Mouse (Mus musculus) embryo, embryonic 11 days (tissue): ENCODE results near the gene Thbd.
A peak's percentile ranks its signal among the peaks of the same experiment; 100 is the strongest.

Source experiments
- DNase-seq: peaks from one replicate; pipeline ENCODE4 v3.0.0-alpha.2; 2015

Thbd gene

GRCm38 (mm10) chr2:148381076-148381475 is 26.9 kb downstream of the Thbd start:
- DNase-seq, result no peak

- no peak for DNase-seq
These were observed 28.0 kb downstream of the Thbd start for GRCm38 (mm10) chr2:148379899-148380413.

GRCm38 (mm10) chr2:148378817-148379342 is 29.1 kb downstream of the Thbd start:
- DNase-seq, result no peak

GRCm38 (mm10) chr2:148375326-148376150 is 32.5 kb downstream of the Thbd start:
- peak; percentile 60 for DNase-seq

- DNase-seq, result no peak
These were observed 34.4 kb downstream of the Thbd start for GRCm38 (mm10) chr2:148373602-148374071.

GRCm38 (mm10) chr2:148371743-148372630 is 36.0 kb downstream of the Thbd start:
- DNase-seq, result no peak

- DNase-seq, result no peak
These were observed 42.8 kb downstream of the Thbd start for GRCm38 (mm10) chr2:148365227-148365626.

GRCm38 (mm10) chr2:148364536-148364935 is 43.5 kb downstream of the Thbd start:
- DNase-seq, result no peak

- DNase-seq, result no peak
These were observed 50.8 kb downstream of the Thbd start for GRCm38 (mm10) chr2:148357145-148357544.
